Mouse (Mus musculus) spleen, adult 2 months (tissue): ENCODE data around the gene Med12l. TPM values are rescaled to one million over a fixed set of nuclear protein-coding genes. Genes with fewer than 3 reads are reported as not detected.
A peak's percentile ranks its signal among the peaks of the same experiment; 100 is the strongest.

Experiments used
- DNase-seq, 2 experiments: peaks; one replicate each; pipeline versions ENCODE4 v3.0.0 to v3.0.0-alpha.2; 2012 to 2021; ENCODE audit warnings: low spot score in 2 of 2, low read depth in 1 of 2
- H3K27ac ChIP-seq: fragments of 200-500 bp; 2 replicates; pipeline ENCODE4 v1.5.1; 2012; ENCODE audit warnings: low read length, inconsistent platforms; ENCODE audit not compliant: insufficient read depth
- H3K27me3 ChIP-seq: fragments of 200-500 bp; 2 replicates; pipeline ENCODE4 v1.6.1; 2012; ENCODE audit warnings: mild to moderate bottlenecking, moderate library complexity, low read length, inconsistent platforms; ENCODE audit not compliant: control insufficient read depth, insufficient read depth
- H3K36me3 ChIP-seq: fragments of 200-500 bp; 2 replicates; pipeline ENCODE4 v1.6.1; 2012; ENCODE audit warnings: mild to moderate bottlenecking, low read length, inconsistent platforms; ENCODE audit not compliant: control insufficient read depth, insufficient read depth
- H3K4me1 ChIP-seq: fragments of 200-500 bp; 2 replicates; pipeline ENCODE4 v1.6.1; 2011; ENCODE audit warnings: inconsistent platforms; ENCODE audit not compliant: control insufficient read depth, insufficient read depth, insufficient read length
- H3K4me3 ChIP-seq: fragments of 200-500 bp; 2 replicates; pipeline ENCODE4 v1.5.1; 2011; ENCODE audit warnings: mild to moderate bottlenecking, inconsistent platforms; ENCODE audit not compliant: insufficient read depth, insufficient read length; ENCODE audit errors: extremely low read depth
- CTCF ChIP-seq: fragments of 200-500 bp; IDR thresholded peaks from 2 replicates; pipeline ENCODE4 v1.5.1; 2011; ENCODE audit warnings: mild to moderate bottlenecking, inconsistent platforms; ENCODE audit not compliant: insufficient read depth, insufficient read length, insufficient replicate concordance; ENCODE audit errors: extremely low read depth
- POLR2A ChIP-seq: fragments of 200-500 bp; IDR thresholded peaks from 2 replicates; pipeline ENCODE4 v1.6.1; 2011; ENCODE audit warnings: low read depth, low read length, inconsistent platforms
- WGBS: fragments of 180-500 bp; shearing (Covaris S2); methylation state at CpG from one replicate; pipeline ENCODE4 v1.1.7; 2018; 5-methylcytosine and 5-hydroxymethylcytosine counted together
- polyA plus RNA-seq: library from polyadenylated mRNA; depleted of rRNA; stranded (reverse); fragments of >200 nt; gene quantifications from 2 replicates; pipeline ENCODE4 v1.2.3, GENCODE M21; 2012

Gene Med12l
- polyA plus RNA-seq, 1 experiment, result 2.0 TPM

DNA sequence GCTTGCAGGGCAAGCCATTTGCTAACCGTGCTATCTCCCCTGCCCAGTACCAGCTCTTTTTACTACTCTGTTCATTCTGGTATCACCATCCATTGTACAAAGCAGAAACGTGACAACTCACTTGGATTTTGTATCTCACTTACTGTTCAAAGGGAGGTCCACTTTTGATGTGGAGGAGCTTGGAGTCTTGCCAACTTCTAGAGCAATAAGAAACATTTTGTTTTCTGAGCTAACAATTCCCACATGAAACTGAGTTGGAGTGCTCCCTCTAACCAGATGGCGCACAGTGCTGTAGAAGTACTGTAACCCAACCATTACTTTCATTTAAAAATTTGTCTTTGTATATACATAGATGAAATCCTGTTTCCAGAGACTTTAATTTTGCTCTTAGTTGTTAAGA is 225.3 kb downstream of the Med12l start:
- WGBS, result 64% methylated on average over 3 of the region's 3 CpGs
- Histone ChIP-seq H3K27ac (no peak overlapping the region), H3K27me3 (no peaks in the 10 kb centered on the region), H3K36me3 (no peaks in the 10 kb centered on the region), H3K4me3 (no peak overlapping the region), H3K4me1 (peaks cover 18% of the 10 kb centered on the region)
- no peak for DNase-seq
- no peak for TF ChIP-seq CTCF
- TF ChIP-seq POLR2A, result no peak

DNA sequence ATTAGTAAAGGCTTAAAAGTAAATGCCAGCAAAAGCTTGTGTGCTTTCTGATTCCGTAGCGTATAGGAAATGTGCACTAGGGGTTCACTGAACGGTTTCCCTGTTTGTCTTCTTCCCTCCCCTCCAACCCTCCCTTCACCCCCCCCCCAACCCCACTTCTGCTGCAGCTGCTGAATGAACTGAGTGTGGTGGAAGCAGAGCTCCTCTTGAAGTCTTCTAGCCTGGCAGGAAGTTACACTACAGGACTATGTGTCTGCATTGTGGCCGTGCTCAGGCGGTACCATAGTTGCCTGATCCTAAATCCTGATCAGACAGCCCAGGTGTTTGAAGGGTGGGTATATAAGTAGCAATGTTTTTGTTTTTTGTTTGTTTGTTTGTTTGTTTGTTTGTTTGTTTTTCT is 229.3 kb downstream of the Med12l start:
- 2% methylated on average over 5 of the region's 5 CpGs for WGBS
- Histone ChIP-seq H3K36me3 (no peaks in the 10 kb centered on the region), H3K27ac (no peak overlapping the region)

DNA sequence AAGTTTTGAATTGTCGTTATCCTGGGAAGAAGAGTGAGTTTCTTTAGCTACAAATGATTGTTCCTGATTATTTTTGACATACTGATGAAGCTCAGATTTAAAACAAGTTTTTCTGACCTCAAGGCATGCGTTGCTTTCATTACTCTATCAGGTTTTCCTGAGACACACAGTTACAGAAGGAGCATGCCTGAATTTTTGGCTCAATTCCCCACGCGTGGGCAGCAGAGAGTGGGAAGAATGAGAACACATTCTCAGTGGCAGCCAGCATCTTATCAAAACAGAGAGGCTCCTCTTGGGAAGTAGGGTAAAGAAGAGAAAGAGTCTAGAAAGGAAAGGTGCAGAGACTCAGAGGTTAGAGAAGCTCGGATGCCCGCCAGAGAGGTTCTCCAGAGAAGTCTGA is 237.8 kb downstream of the Med12l start:
- Histone ChIP-seq H3K4me1 (peaks cover 2% of the 10 kb centered on the region), H3K36me3 (no peaks in the 10 kb centered on the region), H3K27ac (no peak overlapping the region), H3K27me3 (no peaks in the 10 kb centered on the region), H3K4me3 (no peak overlapping the region)
- no peak for DNase-seq
- 84% methylated on average over 6 of the region's 6 CpGs for WGBS
- no peak for TF ChIP-seq CTCF
- no peak for TF ChIP-seq POLR2A

More for the DNA sequence above, 229.3 kb downstream of the Med12l start:
- H3K4me3 ChIP-seq, result no peak overlapping the region
- no peaks in the 10 kb centered on the region for H3K27me3 ChIP-seq
- H3K4me1 ChIP-seq, result peaks cover 7% of the 10 kb centered on the region
- TF ChIP-seq POLR2A (no peak), CTCF (no peak)
- DNase-seq, result no peak

DNA sequence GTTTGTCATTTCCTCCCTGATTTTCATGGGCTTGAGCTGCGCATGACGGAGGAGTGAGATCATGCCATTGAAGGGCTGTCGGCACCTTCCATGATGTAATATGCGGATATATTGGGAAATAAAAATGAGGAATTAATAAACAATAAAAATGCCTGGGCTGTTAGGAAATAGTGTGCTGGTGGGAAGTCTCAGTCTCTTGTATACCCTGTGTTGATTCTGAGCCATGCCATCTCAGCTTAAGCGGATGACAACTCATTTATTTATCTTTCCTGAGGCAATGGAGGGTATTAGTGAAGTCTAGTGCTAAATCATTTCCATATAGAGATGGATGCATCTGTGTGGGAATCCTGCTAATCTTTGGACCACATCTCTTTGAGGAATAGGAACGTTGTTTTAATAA is 242.4 kb downstream of the Med12l start:
- H3K36me3 ChIP-seq, result no peaks in the 10 kb centered on the region
- no peak overlapping the region for H3K4me3 ChIP-seq
- H3K4me1 ChIP-seq, result no peaks in the 10 kb centered on the region
- DNase-seq, result no peak
- 94% methylated on average over 6 of the region's 6 CpGs for WGBS
- no peak overlapping the region for H3K27ac ChIP-seq
- H3K27me3 ChIP-seq, result no peaks in the 10 kb centered on the region
- TF ChIP-seq POLR2A, result no peak
- no peak for TF ChIP-seq CTCF

DNA sequence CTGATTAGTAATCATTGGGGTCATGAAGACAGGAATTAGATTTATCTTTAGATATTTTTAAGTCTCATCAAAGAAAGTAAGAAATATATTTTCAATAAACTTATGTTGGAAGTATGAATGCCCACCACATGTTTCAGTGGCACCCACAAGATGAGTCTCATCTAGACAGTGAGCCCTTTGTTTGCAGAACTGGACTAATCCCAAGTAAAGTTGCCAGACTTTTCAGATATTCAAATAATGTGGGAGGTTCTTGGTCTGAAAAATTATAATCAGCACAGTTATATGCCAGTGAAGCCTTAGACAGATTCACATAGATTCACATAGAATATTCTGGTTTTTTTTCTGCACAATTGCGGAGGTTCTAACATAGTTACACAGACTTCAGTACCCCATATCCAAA is 244.8 kb downstream of the Med12l start:
- no peaks in the 10 kb centered on the region for H3K4me1 ChIP-seq
- H3K36me3 ChIP-seq, result no peaks in the 10 kb centered on the region
- no peak overlapping the region for H3K27ac ChIP-seq
- 98% methylated on average over 1 of the region's 1 CpGs for WGBS
- TF ChIP-seq POLR2A, result no peak
- no peak for TF ChIP-seq CTCF
- no peaks in the 10 kb centered on the region for H3K27me3 ChIP-seq
- DNase-seq, result no peak
- H3K4me3 ChIP-seq, result no peak overlapping the region

DNA sequence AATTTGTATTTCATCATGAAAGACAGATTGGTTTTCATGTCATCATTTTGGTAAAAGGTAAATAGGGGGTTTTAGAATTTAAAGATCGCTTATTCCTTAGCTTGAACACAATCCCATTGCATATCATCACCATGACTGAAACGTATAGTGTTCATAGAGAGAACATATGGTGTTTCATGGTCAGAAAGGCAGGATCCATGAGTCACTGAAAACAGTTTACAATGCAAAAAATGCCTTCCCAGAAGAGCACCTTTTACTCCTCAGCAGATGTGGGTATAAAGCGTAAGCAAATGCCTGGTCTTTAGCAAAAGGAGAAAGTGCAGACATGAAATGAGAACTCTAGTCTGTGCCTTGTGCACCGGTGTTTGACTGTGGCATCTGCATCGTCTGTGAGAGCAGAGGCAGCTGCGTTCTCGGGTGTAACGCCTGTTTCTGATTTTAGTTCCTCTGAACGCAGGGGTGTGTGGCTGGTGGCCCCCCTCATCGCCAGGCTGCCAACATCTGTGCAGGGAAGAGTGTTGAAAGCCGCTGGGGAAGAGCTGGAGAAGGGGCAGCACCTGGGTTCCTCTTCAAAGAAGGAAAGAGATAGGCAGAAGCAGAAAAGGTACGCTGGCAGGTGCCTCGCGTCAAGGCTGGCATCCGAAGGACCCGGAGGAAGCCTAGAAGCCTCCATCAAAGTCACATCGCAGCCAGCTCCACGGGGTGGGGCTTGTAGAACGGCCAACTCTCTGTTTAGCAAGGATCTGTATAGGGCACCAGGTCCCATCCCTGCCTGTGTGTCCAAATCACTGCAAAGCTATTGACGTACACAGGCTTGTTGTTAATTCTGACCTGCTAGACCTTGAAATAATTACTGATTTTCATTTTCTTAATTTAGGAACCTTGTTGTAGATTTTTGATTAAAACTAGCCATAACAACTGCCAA is 252.4 kb downstream of the Med12l start:
- Histone ChIP-seq H3K4me3 (peak overlapping the region; percentile 41; the same call in 1 of the 2 replicates), H3K27ac (peak overlapping the region; percentile 50), H3K36me3 (no peaks in the 10 kb centered on the region), H3K4me1 (peaks cover 22% of the 10 kb centered on the region), H3K27me3 (no peaks in the 10 kb centered on the region)
- DNase-seq, result peak in 1 of 2 experiments; percentile 56
- TF ChIP-seq CTCF (no peak), POLR2A (no peak)
- 25% methylated on average over 20 of the region's 20 CpGs for WGBS

DNA sequence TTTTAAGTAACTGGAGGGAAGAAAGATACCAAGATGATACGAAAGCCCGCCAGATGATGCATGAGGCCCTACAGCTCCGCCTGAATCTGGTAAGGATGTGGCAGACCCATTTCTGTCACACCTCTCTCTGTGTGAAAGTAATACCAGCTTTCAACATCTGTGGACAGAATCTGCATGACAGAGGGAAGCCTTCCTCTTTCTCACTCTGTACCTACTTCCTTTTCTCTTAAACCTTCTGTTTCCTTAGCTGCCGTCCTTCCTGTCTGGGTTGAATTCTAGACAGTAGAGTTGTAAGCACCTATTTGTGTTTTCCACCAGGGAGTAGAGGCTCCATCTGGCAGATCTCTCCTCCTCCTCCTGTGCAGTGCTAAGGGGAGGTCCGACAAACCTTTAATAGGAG is 255.1 kb downstream of the Med12l start:
- no peak for TF ChIP-seq CTCF
- TF ChIP-seq POLR2A, result no peak
- peaks cover 22% of the 10 kb centered on the region for H3K4me1 ChIP-seq
- peak overlapping the region; percentile 69 for H3K27ac ChIP-seq
- H3K36me3 ChIP-seq, result no peaks in the 10 kb centered on the region
- peak; percentile 41 to 70 for DNase-seq
- no peak overlapping the region for H3K4me3 ChIP-seq
- WGBS, result 15% methylated on average over 5 of the region's 5 CpGs
- no peaks in the 10 kb centered on the region for H3K27me3 ChIP-seq
